Mouse (Mus musculus) Patski (cell line): ENCODE measurements around the gene Atm. TPM values are rescaled to one million over a fixed set of nuclear protein-coding genes. Genes with fewer than 3 reads are reported as not detected.

Experiments
- ATAC-seq: fragments of 100-300 bp; one replicate; pipeline ENCODE4 v1.8.0; 2021
- CTCF ChIA-PET: fragments of 350-600 bp; sonication (Branson Sonifier 250); formaldehyde crosslinking; loops from one replicate; lab custom pipeline; 2022; ENCODE audit warnings: inconsistent platforms; lab: Charles Lee
- POLR2A ChIA-PET: fragments of 350-600 bp; sonication (Branson Sonifier 250); formaldehyde crosslinking; loops from one replicate; lab custom pipeline; 2022; ENCODE audit warnings: antibody characterized with exemption, inconsistent platforms; lab: Charles Lee
- DNase-seq: peaks from one replicate; pipeline ENCODE4 v3.0.0-alpha.2; 2011; ENCODE audit warnings: low read depth, low spot score
- H3K27me3 ChIP-seq: fragments of 371-371 bp; one replicate; pipeline ENCODE4 v1.5.1; 2021
- CTCF ChIP-seq: fragments of 100-300 bp; IDR thresholded peaks from one replicate; pipeline ENCODE4 v1.5.1; 2021
- in situ Hi-C: fragments of 300-500 bp; cut with MboI; formaldehyde crosslinking; loops from 3 replicates; pipeline ENCODE4 v1.11.1; 2018; ENCODE audit warnings: low pct_unique_long_range_greater_than_20kb, mixed read lengths
- polyA plus RNA-seq: library from polyadenylated mRNA; unstranded; gene quantifications from one replicate; pipeline ENCODE4 v1.2.3, GENCODE M21; 2021

The Atm gene
- polyA plus RNA-seq, 1 experiment from 2014 or later: 16.9 TPM

- in situ Hi-C loops: no loop called here
- peak; percentile 3 for DNase-seq
- TF ChIP-seq CTCF: no peak
- ChIA-PET POLR2A (interaction anchor here (1.5 kb wide), 1 partner anchor 19 kb away, joined by 3 read pairs; no protein-coding TSS in a partner anchor), CTCF (no interaction called here)
- ATAC-seq: no peak
- H3K27me3 ChIP-seq: no peaks in the 10 kb centered on the region
Measured at GRCm38 (mm10) chr9:53508053-53508452, 28.5 kb downstream of the Atm start.

DNA sequence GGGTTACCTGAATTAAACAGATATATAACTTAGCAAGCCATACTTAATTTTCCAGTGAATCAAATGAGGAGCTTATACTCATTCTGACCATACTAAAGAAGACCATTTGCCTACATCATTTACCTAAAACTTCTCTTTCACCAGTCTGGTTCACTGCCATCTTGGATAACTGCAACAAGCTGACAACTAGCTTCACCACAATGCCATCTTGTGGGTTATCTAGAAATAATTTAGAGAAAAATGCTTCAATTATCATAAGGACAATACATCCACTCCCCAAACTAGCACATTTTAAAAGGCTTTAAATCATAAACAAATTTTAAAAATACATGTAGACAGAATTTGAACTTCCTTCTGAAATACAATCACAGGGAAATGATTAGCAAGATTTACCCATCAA is 50.7 kb downstream of the Atm start:
- TF ChIP-seq CTCF: no peak
- in situ Hi-C loops: no loop called here

DNA sequence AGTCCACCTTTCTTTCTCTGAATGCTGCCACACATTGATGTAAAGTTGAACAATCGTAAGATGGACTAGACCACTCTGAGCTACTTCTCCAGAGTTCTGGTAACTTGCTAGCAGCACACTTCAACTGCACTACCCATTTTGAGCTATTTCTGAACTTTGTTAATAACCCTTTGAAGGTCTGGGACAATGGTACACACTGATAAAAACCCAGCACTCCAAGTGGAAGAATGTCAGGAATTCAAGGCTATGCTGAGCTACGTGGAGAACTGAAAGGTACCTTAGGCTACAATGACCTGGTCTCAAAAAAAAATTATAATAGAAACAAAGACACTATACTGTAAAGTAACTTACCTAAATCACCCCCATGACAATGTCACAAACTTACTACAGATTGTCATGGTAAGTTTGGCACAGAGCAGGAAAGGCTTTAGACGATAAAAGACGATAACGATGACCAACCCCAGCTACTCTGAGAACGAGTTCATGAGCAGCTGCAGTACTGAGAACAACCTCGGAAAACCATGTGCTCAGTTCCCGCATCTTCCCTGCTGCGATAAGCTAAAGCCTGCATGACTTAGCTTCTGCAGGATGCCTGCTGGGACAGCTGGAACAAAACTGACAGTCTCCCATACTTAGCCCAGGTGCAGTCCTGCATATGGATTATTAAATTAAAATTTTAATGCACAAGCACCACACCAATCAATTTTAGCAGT is 63.6 kb downstream of the Atm start:
- ATAC-seq (no peak), DNase-seq (no peak)
- TF ChIP-seq CTCF: no peak
- POLR2A ChIA-PET: no interaction called here
- no peaks in the 10 kb centered on the region for H3K27me3 ChIP-seq
- CTCF ChIA-PET: no interaction called here
- in situ Hi-C loops: no loop called here

More for the DNA sequence above, 50.7 kb downstream of the Atm start:
- no peaks in the 10 kb centered on the region for H3K27me3 ChIP-seq
- CTCF ChIA-PET: no interaction called here
- ATAC-seq: no peak
- no peak for DNase-seq
- POLR2A ChIA-PET: no interaction called here

- H3K27me3 ChIP-seq: no peaks in the 10 kb centered on the region
- in situ Hi-C loops: no loop called here
- ChIA-PET POLR2A (no interaction called here), CTCF (interaction anchor here (0.7 to 1.7 kb wide), 2 partner anchors 9 to 12 kb away, joined by 4 read pairs; no protein-coding TSS in a partner anchor)
- ATAC-seq (no peak), DNase-seq (no peak)
- TF ChIP-seq CTCF: no peak
Measured at GRCm38 (mm10) chr9:53452038-53452437, 84.5 kb downstream of the Atm start.

GRCm38 (mm10) chr9:53450609-53451008 is 85.9 kb downstream of the Atm start:
- CTCF ChIA-PET: interaction anchor here (1.7 kb wide), 1 partner anchor 11 kb away, joined by 4 read pairs; no protein-coding TSS in a partner anchor
- in situ Hi-C loops: no loop called here
- POLR2A ChIA-PET: interaction anchor here (0.6 kb wide), 1 partner anchor 65 kb away, joined by 3 read pairs; no protein-coding TSS in a partner anchor
- DNase-seq (no peak), ATAC-seq (no peak)
- TF ChIP-seq CTCF: no peak
- no peaks in the 10 kb centered on the region for H3K27me3 ChIP-seq

- no peak for DNase-seq
- ATAC-seq: no peak
- no peaks in the 10 kb centered on the region for H3K27me3 ChIP-seq
- TF ChIP-seq CTCF: no peak
- in situ Hi-C loops: no loop called here
- ChIA-PET CTCF (interaction anchor here (1.0 kb wide), 1 partner anchor 8 kb away, joined by 3 read pairs; no protein-coding TSS in a partner anchor), POLR2A (no interaction called here)
Measured at GRCm38 (mm10) chr9:53435830-53436570, 100.5 kb downstream of the Atm start.

GRCm38 (mm10) chr9:53427638-53428037 is 108.9 kb downstream of the Atm start:
- DNase-seq: no peak
- no peak for TF ChIP-seq CTCF
- H3K27me3 ChIP-seq: no peaks in the 10 kb centered on the region
- in situ Hi-C loops: no loop called here
- ATAC-seq: no peak
- ChIA-PET POLR2A (no interaction called here), CTCF (interaction anchor here (1.0 kb wide), 1 partner anchor 8 kb away, joined by 3 read pairs; no protein-coding TSS in a partner anchor)

- in situ Hi-C loops: no loop called here
- DNase-seq (no peak), ATAC-seq (no peak)
- H3K27me3 ChIP-seq: no peaks in the 10 kb centered on the region
- CTCF ChIA-PET: no interaction called here
- TF ChIP-seq CTCF: no peak
- POLR2A ChIA-PET: no interaction called here
Measured at GRCm38 (mm10) chr9:53426726-53427125, 109.8 kb downstream of the Atm start.

GRCm38 (mm10) chr9:53422133-53422896 is 114.2 kb downstream of the Atm start:
- no peaks in the 10 kb centered on the region for H3K27me3 ChIP-seq
- ChIA-PET POLR2A (no interaction called here), CTCF (no interaction called here)
- ATAC-seq: no peak
- in situ Hi-C loops: no loop called here
- DNase-seq: no peak
- TF ChIP-seq CTCF: no peak

DNA sequence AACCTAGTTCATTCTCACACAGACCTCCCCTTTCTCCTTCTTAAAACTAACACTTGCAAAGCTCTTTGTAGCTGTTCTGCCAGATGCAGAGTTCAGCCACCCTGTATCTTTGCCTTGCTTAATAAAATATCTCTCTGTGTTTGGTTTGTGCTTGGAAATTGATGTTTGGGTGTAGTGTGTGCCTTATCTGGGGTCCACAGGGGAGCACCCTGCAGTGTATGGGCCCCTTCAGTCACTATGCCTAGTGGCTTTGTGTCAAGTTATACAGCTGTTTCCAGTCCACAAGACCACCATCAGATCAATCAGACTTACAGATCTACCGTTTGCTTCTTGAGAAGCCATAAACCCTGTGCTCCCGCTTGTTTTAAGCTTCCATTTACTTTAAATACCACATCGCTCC is 127.1 kb downstream of the Atm start:
- in situ Hi-C loops: no loop called here
- no peak for DNase-seq
- TF ChIP-seq CTCF: no peak
- POLR2A ChIA-PET: no interaction called here
- CTCF ChIA-PET: interaction anchor here (2.7 kb wide), 1 partner anchor 10 kb away, joined by 6 read pairs; no protein-coding TSS in a partner anchor
- H3K27me3 ChIP-seq: no peaks in the 10 kb centered on the region
- no peak for ATAC-seq
